Mouse (Mus musculus) WW6 (cell line): ENCODE data around the gene Rab7b.

Source experiments
- DNase-seq: peaks from one replicate; pipeline ENCODE4 v3.0.0-alpha.2; 2013; ENCODE audit warnings: low read depth, low spot score

Rab7b gene

DNA sequence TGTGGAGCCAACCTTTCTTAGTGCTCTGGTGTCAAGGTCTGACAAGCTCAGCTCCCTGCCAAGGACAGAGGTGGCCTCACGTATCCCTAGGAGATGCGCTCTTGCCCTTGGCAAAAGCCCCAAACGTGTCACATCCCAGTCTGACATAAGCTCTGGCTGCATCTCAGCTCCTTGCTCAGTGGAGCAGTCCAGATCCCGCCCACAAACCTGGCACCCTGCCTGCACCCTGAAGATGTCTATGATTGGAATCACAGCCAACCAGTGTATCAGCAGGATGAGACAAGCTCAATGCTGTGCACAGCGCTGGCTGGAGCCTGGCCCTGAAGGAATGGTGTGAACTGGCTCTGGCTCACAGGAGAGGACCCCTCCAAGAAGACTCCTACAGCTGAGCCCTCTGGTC lies 48.8 kb downstream of the Rab7b start:
- no peak for DNase-seq

DNA sequence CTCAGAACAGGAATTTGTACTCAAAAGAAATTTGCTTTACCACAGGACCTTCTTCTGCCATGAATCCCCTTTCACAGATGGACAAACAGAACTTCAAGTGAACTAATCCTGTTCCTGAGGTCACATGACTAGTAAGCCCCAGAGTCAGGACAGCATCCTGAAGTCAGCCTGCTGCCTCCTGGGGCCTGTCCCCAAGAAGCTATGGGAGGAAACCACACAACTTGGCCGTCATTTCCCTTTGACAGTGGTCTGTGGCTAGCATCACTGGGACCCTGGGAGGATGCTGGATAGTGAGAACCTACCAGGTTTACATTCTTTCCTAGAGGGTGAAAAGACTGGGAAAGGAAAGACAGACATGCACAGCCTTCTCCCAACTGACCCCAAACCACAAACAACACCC lies 50.3 kb downstream of the Rab7b start:
- no peak for DNase-seq

DNA sequence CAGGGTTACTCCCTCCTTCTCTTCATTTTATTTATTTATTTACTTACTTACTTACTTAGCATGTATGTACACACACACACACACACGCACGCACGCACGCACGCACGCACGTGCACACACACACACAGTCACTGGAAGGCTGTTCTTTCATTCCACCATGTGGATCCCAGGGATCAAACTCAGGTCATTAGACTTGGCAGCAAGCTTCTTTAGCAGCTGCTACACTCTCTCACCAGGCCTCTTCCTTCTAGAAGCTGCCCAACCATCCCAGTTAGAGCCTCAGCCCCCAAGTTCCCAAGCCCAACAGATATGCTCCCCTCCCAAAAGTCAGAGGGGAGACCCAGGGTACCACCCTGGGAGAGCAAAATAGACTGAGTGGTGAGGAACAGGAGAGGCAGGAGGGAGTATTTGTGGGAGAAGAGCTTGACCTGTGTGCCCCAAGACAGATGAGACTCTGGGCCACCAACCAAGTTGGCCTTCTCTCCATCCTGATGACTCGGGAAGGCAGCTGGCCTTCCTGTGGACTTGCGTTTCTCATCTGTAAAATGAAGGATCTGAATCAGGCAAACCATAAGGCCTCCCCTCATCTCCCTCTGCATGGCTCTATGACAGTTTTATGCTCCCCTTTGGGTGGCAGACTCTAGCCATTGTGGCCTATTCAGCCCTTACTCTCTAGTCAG lies 51.1 kb downstream of the Rab7b start:
- no peak for DNase-seq

DNA sequence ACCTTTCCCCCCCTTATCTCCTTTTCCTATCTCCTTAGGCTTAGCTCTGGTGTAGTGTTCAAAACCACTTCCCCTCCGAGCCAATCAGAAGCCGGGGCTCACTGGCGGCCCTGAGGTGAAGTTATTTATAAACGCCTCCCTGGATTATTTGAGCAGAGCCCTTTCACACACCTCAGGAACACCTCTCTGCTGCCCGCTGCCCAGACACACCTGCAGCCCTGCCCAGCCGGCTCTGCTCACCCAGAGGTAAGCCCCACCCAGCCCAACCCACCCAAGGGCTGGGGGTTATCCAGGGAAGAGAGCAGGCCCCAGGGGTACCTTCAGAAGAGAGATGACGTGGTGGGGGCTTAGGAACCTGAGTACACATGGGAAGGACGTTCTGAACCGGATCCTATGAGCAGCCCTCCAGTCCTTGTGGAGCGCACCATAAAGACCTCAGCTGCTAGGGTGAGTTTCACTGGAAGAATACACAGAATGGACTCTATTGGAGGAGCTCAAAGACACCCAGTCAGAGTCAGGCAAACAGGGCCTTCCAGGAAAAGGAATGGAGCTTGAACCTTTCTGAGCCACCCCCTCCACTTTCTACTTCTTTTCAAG lies 55.5 kb downstream of the Rab7b start, which contains the start of gene Slc26a9:
Gene Slc26a9 (plus strand): TSS at position 155 of the 597 bp plus-strand sequence.
- no peak for DNase-seq

DNA sequence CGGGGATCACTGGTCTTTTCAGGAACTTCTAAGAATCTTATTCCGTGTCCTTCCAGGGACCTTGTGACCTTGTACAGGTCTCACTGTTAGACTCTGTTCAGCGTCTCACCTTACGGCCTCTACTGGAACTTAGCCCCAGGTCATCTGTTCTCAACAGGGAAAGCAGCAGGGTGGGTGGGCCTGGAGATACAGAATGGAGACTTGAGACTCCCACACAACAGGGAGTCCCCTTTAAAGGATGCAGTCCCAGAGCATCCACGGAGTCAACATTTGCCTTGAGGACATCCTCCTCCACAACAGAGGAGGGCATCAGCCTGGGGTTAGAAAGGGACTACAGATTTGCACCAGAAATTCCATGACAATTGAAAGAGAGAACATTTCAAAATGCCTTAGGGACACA lies 56.9 kb downstream of the Rab7b start:
- peak; percentile 22 for DNase-seq

DNA sequence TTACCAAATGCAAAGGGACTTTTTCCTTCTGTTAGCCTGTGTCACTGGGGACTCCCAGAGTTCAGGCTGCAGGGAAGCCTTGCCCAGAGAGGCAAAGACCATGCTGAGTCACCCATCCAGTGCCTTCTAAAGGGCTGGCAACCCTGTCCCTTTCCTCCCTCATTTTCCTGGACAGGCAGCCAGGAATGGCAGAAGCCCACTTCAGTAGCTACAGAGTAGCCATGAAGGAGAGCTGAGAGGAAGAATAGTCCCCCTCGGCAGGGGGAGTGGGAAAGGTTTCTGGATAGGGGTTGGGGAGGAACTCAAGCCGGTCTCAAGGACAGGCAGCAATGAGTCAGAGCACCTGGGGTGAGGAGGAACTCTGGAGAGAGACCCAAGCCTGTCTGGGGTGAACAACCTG lies 59.3 kb downstream of the Rab7b start:
- DNase-seq = no peak

DNA sequence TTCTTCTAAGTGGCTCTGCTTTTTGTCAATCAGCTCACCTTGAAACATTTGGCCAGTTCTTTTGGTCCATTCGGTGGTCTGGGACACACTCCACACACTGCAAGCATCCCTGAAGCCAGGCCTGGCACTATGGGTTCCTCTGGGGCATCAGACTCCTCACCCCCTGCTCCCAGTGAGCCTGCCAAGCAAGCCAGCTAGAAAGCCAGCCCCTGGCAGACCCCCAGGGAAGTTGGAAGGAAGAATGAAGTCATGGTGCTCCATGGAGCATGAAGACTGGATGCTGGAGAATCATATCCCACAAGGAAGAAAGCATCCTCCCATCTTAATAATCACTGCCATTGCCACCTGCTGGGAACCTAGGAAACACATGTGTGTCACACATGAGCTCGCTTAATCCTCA lies 60.1 kb downstream of the Rab7b start:
- no peak for DNase-seq

DNA sequence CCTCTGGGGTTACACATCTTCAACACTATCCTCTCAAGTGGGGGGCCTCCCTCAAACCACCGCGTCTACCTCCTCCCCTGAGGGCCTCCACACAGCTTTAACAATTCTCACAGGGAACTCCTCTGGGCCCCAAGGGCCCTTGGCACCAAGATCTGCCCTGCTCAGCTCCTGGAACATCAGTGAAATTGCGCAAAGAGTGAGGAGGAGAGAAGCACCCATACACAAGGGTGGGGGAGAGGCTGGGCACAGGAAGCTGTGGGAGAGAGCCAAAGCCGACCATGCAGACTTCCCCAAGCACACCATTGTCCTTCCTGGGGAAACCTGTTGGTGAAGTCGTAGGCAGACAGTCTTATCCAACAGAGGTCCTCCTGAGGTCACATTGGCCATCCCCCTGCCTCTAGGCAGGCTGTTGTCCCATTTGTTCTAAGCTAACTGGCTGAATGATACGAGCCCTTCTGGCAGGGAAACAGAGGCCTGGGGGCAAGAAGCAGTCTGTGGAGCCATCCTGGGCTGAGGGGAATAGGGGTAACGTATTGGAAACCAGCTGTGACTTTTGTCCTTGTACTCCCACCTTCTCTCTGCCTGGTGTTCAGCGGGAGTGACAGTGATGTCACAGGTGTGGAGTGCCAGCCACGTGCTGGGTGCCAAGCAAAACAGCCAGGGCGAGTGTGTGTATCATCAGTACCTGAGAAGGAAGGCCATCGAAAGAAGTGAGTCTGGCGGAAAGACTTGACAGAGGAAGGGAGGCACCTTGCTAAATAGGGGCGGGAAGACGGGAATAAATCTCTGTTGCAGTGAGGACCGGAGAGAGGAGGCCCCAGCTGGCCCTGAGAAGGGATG lies 61.4 kb downstream of the Rab7b start:
- DNase-seq = no peak

DNA sequence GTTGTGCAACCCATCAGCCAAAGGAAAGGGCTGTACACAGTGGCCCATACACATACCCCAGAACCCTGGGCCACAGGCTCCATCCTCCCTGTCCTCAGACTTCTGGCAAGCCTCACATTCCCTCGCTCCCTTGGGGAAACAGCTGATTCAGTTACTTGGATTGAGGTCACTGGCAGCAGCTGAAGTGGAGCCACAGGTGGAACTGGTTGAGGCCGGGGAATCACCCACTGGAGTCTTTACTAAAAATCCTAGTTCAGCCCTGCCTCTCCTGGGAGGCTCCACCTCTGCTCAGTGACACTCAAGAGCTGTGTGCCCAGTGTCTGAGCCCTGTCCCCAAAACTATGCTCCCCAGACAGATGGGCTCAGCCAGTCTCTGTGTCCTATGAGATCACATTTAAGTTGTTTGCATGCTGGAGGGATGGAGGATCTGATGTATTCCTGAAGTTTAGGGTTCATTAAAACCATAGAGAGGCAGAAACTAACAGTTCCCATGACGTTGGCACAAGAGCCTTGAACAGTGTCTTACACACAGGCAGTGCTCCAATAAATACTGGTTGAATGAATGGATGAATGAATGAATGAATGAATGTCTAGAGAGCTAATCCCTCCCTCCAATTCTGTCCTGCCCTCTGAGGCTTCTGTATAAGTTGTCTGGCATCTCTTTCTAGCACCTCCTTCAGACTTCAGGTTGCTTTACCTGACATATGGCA lies 62.8 kb downstream of the Rab7b start:
- DNase-seq = no peak

DNA sequence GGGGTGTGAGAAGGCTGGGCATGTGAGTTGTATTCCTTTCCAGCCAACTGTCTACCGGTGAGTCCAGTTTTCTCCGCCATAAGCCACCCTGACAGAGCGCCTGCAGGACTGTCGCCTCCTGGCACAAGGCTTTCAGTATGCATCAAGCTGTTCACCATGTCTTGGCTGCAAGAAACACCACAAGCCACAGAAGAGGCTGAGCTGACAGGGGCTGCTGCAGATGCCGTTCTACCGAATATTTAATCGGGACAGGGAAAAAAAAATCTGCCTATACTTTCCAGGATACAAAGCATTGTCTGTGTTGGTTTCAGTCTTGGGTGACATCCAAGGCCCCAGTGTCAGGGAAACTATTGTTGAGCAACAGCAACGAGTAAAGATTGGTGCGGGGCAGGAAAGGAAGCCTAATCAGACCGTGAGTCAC lies 63.4 kb downstream of the Rab7b start:
- no peak for DNase-seq

DNA sequence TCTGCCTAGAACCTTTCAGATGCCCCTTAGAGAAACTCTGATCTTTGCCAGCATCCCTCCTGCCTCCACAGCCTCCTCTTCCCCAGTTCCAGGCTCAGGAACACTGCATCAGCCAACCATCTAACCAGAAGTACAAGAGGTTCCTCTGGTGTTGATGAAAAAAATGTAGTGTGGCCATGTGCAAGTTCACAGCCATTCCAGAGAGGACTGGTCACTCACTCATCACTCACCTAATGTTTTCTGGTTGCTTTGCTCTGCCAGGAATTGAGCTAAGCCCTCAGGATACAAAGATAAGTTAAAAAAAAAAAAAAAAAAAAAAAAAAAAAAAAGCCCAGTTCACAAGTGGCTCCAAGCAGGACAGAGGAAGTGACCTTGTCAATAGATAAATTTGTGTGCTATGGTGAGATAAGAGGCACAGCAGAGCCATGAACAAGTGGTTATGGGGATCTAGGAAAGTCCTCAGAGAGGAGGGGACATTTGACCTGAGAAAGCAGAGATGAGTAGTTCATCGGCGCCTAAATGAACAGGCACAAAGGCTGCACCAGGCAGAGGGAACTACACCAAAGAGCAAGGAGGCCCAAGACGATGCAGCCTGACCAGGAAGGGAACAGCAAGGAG lies 65.8 kb downstream of the Rab7b start:
- no peak for DNase-seq

DNA sequence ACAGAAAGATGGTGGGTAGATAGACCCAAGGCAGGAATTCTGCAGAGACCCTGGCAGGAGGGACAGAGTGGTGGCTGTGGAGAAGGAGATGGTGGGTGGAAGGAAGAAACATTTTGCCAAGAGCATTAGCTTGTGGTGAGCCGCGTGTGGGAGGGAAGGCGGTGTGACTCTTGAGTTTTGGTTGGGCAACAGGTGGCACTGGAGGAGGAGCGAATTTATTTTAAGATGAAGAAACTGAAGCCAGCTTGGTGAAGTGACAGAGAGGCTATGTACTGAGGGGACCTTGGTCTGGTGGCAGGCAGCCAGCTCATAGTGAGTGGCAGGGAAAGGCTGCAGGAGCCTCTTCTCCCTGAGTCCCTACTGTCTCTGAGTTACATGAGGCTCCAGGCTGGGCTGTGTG lies 66.4 kb downstream of the Rab7b start:
- no peak for DNase-seq

DNA sequence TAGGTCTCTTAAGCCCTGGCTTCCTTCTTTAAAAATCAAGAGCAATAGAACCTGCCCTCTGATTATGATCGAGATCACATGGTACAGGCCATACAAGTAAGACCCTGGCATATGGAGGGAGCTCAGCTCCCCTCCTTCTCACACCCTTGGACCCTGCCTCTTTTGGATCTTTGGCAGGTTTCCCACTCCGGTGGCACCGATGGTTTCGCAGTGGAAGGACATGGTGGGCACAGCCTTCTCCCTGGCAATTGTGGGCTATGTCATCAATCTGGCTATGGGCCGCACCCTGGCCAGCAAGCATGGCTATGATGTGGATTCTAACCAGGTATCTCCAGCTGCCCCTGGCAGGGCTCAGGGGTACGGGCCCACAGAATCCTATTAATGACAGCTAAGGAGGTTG lies 68.7 kb downstream of the Rab7b start:
- no peak for DNase-seq

DNA sequence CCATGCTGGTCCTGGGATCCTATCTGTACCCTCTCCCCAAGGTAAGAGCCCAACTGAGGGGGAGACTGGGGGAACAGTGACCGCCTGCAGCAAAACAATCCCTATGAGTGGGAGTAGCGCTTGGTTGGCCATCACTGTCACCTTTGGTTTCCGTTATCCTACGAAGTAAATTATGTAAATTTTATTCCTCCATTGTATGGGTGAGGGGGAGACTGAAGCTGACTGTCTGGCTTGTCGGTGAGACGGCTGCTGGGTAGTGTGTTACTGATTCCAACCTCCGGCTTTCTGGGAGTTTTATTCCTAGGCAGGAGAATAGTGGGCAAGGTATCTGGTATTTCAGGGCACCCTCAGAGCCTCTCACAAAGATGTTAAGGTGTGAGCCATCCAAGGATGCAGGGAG lies 70.3 kb downstream of the Rab7b start:
- DNase-seq = no peak

DNA sequence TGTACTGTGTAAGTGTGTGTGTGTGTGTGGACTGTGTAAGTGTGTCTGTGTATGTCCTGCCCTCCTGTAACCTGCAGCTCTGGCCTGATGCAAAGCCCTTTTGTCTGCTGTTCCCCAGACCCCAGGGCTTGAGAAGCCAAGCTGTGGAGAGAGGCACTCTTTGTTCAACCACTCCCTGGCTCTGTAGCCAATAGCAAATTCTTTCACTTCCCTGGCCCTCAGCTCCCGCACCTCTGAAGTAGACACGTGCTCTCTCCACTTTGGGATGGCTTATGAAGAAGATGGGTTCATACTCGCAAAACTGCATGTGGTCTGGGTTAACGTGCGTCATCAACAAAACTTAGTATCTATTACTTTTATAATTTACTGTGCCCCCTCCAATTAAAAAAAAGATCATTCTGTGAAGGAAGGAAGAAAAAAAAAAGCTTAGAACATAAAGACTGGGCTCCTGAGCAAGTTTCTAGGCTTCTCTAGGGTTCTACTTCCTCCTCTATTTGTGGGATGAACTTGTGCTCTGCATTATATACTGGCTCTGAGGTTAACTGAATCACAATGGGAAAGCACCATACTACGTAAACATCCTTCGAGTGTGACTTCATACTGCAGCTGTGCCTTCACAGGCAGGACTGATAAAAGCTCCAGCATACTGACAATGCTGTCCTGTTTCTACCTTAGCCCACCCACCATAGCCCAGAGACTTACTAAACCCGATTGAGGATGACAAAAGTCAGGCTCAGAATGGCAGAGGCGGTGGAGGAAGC lies 71.4 kb downstream of the Rab7b start:
- DNase-seq = no peak

DNA sequence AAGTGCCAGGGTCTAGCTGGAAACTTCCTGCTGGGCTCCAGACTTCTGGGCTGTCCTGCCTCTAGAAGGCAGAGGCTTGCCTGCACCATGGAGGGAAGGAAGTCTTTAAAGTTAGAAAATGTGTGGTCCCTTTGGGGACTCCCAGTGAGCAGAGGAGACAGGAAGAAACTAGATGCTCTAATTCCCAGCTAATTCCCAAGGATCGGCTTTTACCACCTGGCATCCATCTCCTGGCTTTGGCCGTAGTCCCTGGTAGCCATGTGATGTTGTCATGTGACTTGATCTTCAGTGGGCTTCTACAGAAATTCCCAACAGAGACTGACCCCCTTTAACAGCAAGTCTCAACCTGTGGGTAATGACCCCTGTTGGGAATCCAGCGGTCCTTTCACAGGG lies 71.9 kb downstream of the Rab7b start:
- DNase-seq = no peak

DNA sequence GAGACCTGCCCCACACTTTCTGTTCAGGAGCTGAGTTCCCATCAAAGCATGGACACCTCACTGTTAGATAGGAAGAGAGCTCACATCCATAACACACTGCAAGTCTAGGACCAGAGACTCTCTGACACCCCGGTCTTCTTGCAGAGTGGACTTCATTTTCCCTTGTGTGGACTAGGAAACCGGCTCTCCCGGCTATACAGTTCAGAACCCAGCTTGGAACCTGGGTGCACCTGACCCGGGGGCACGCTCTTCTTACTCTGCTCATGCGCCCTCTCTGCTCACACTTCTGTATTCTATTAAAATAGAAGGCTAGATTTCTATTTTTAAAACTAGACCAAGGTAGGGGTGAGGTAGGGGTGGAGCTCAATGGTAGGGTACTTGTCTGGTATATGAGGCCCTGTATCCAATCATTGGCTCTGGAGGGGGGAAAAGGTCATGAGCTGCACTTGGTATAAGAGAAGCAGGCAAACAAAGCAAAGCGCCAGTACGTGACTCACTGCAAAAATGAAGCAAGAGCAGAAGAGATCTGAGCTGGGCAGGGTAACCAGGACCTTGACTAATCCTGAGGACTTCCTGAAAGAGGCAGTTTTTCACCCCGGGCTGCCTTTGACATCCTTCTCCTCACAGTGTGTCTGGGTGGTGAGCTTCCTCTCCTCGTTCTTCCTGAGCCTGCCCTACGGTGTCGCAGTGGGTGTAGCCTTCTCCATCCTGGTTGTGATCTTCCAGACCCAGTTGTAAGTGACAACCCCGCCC lies 72.8 kb downstream of the Rab7b start:
- no peak for DNase-seq

DNA sequence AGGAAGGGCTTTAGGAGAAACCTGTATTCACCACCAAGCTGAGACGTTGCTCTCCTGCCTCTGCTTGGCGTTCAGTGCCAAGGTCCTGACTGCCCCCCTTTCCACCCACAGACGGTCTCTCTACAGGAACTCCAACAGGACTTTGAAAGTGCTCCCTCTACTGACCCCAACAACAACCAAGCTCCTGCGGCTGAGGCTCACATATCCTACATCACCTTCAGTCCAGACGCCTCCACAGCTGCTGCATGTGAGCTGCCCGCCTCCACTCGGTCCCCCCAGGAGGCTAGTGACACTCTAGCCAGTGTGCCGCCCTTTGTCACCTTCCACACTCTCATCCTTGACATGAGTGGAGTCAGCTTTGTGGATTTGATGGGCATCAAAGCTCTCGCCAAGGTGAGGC lies 75.2 kb downstream of the Rab7b start:
- no peak for DNase-seq

DNA sequence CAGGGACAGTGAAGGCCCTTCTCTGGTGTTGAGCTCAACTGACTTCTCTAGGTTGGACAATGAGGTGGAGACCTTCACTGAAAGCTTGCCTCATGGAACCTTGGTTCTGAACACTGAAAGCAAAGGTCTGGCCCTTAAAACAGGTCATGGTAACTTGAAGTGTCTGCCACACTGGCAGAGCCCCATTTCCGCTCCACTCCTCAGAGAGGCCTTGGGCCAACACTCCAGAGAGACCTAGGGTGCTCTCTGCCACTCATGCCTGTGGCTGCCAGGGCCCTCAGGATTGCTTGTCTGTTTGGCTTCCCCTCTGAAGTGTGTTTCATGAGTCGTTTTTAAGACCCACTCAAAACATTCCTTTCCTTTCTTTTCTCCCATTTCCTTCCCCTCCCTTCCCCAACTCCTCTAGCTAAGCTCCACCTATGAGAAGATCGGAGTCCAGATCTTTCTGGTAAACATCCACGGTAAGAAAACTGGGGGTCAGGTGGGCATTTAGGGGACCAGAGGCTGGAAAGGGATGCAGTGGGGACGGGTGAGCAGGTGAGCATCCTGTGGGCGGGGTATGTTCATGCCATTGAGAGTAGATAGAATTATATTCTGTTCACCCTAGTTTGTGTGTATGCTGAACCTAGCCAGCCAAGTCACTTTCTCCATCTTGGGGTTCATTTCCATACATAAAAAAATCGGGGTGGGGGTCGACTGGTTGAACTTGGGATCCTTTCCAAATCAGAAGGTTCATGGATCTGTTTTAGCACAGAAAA lies 76.3 kb downstream of the Rab7b start:
- DNase-seq = no peak
